Mouse (Mus musculus) kidney, embryonic 16.5 days (tissue): ENCODE measurements around the gene Rabac1. TPM values are rescaled to one million over a fixed set of nuclear protein-coding genes. Genes with fewer than 3 reads are reported as not detected.

ENCODE experiments used
- ATAC-seq: fragments of 200-750 bp; cut with Nextera tagmentation; 2 replicates; pipeline ENCODE4 v1.8.0; 2017; ENCODE audit warnings: moderate TSS enrichment; ENCODE audit not compliant: low FRiP score, low TSS enrichment
- H3K27ac ChIP-seq: fragments of 300-500 bp; sonication (generic); 2 replicates; pipeline ENCODE4 v1.5.1; 2014; ENCODE audit warnings: low read length
- H3K27me3 ChIP-seq: fragments of 300-500 bp; sonication (generic); 2 replicates; pipeline ENCODE4 v1.6.1; 2014; ENCODE audit warnings: low read length, control low read depth, mixed read lengths; ENCODE audit not compliant: insufficient read depth
- H3K36me3 ChIP-seq: fragments of 300-500 bp; sonication (generic); 2 replicates; pipeline ENCODE4 v1.6.1; 2014; ENCODE audit warnings: low read length, control low read depth, mixed read lengths; ENCODE audit not compliant: insufficient read depth
- H3K4me1 ChIP-seq: fragments of 300-500 bp; sonication (generic); 2 replicates; pipeline ENCODE4 v1.6.1; 2014; ENCODE audit warnings: low read length, control low read depth, mixed read lengths; ENCODE audit not compliant: insufficient read depth
- H3K4me2 ChIP-seq: fragments of 300-500 bp; sonication (generic); replicated peaks from 2 replicates; pipeline ENCODE4 v1.6.1; 2014; ENCODE audit warnings: low read depth, low read length
- H3K4me3 ChIP-seq: fragments of 300-500 bp; sonication (generic); 2 replicates; pipeline ENCODE4 v1.5.1; 2014; ENCODE audit warnings: mild to moderate bottlenecking, low read length
- H3K9ac ChIP-seq: fragments of 300-500 bp; sonication (generic); replicated peaks from 2 replicates; pipeline ENCODE4 v1.6.1; 2014; ENCODE audit warnings: low read length
- H3K9me3 ChIP-seq: fragments of 300-500 bp; sonication (generic); 2 replicates; pipeline ENCODE4 v1.6.1; 2016; ENCODE audit warnings: low read length, control low read depth
- WGBS: fragments of 180-500 bp; shearing (Covaris S2); extraction: QIAGEN DNeasy Blood & Tissue Kit; methylation state at CpG from one replicate; pipeline ENCODE4 v1.1.7; 2014; 5-methylcytosine and 5-hydroxymethylcytosine counted together
- polyA plus RNA-seq: library from polyadenylated mRNA; unstranded; fragments of >200 nt; fragmentation: Nextera tagmentation; extraction: Ambion mirVana; gene quantifications from 2 replicates; pipeline ENCODE4 v1.2.1, GENCODE M21; 2015

Rabac1 gene
- polyA plus RNA-seq, 1 experiment from 2014 or later = 199 TPM

DNA sequence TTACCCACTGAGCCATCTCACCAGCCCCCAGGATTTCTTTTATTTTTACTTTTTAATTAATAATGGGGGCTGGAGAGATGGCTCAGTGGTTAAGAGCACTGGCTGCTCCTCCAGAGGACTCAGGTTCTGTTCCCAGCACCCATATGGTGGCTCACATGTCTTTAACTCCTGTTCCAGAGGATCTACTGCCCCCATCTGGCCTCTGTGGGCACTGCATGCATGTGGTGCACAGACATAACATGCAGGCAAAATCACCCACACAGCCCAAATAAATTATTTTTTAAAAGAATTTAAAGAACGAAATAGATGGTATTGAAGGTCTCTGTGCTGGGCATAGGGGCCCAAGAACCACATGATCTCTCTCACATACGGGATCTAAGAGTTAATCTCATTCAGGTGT is 11.8 kb upstream of the Rabac1 start:
- H3K4me2 ChIP-seq = no peak overlapping the region
- no peak overlapping the region for H3K9ac ChIP-seq
- no peaks in the 10 kb centered on the region for H3K27me3 ChIP-seq
- no peak for ATAC-seq
- no peak overlapping the region for H3K27ac ChIP-seq
- no peaks in the 10 kb centered on the region for H3K36me3 ChIP-seq
- WGBS = 91% methylated on average over 2 of the region's 2 CpGs
- H3K4me3 ChIP-seq = no peak overlapping the region
- H3K4me1 ChIP-seq = no peaks in the 10 kb centered on the region
- no peaks in the 10 kb centered on the region for H3K9me3 ChIP-seq

DNA sequence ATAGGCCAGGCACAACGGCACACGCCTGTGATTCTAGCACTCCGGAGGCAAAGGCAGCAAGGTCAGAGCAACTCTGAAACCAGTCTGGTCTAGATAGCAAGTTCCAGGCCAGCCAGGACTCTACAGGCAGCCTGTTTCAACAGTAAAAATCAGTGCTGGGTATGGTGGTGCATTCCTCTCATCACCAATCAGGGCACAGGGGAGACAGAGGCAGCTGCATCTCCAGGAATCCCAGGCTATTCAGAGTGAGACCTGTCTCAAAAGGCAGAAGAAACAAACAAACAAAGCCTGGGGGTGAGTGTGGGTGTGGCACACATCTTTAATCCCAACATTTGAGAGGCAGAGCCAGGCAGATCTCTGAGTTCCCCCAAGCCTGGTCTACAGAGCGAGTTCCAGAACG is 10.8 kb upstream of the Rabac1 start:
- no peaks in the 10 kb centered on the region for H3K27me3 ChIP-seq
- H3K27ac ChIP-seq = no peak overlapping the region
- no peaks in the 10 kb centered on the region for H3K36me3 ChIP-seq
- H3K4me2 ChIP-seq = no peak overlapping the region
- no peak overlapping the region for H3K9ac ChIP-seq
- H3K4me1 ChIP-seq = no peaks in the 10 kb centered on the region
- no peak overlapping the region for H3K4me3 ChIP-seq
- H3K9me3 ChIP-seq = no peaks in the 10 kb centered on the region
- ATAC-seq = no peak
- 86% methylated on average over 5 of the region's 5 CpGs for WGBS

DNA sequence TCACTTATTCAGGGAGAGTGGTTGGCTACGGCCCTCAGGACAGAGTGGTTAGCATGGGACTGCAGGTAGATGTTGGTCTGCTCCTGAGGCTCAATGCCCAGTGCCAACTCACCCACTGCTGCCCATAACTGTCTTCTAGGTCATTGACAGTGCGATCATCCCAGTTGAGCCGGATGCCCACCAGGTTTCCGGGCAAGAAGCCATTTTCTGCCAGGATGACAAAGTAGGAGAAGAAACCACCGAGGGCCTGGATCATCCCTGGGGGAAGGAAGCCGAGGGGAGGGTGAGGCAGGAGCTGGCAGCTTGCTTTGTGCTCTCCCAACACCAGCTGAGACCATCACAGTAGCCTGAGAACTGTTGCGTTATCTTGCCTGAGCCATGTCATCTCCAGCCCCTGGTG is 7.9 kb upstream of the Rabac1 start:
- Histone ChIP-seq H3K4me3 (no peak overlapping the region), H3K4me2 (no peak overlapping the region), H3K27ac (no peak overlapping the region), H3K36me3 (no peaks in the 10 kb centered on the region), H3K9ac (no peak overlapping the region), H3K4me1 (no peaks in the 10 kb centered on the region), H3K9me3 (no peaks in the 10 kb centered on the region), H3K27me3 (no peaks in the 10 kb centered on the region)
- 77% methylated on average over 7 of the region's 7 CpGs for WGBS
- no peak for ATAC-seq

DNA sequence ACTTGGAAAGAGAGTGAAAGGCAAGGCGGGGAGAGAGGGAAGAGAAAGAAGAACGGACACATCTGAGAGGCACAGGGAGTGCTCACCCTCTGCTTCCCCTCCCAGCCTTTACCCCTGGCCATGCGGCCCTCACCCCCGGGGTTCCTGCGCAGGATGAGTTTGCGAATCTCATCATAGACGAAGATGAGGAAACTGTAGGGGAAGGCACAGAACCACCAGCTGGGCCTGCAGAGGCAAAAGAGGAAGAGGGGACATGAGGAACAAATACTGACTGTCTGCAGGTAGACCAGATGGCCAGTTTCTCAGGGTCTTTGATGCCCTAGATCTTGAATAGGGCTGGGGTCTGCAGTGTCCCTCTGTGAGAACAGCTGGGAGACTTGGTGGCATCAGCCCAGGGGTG is 6.2 kb upstream of the Rabac1 start:
- ATAC-seq = no peak
- Histone ChIP-seq H3K27me3 (no peaks in the 10 kb centered on the region), H3K4me2 (no peak overlapping the region), H3K9me3 (no peaks in the 10 kb centered on the region), H3K27ac (no peak overlapping the region), H3K36me3 (no peaks in the 10 kb centered on the region), H3K4me1 (no peaks in the 10 kb centered on the region), H3K4me3 (no peak overlapping the region), H3K9ac (no peak overlapping the region)
- 89% methylated on average over 7 of the region's 7 CpGs for WGBS

DNA sequence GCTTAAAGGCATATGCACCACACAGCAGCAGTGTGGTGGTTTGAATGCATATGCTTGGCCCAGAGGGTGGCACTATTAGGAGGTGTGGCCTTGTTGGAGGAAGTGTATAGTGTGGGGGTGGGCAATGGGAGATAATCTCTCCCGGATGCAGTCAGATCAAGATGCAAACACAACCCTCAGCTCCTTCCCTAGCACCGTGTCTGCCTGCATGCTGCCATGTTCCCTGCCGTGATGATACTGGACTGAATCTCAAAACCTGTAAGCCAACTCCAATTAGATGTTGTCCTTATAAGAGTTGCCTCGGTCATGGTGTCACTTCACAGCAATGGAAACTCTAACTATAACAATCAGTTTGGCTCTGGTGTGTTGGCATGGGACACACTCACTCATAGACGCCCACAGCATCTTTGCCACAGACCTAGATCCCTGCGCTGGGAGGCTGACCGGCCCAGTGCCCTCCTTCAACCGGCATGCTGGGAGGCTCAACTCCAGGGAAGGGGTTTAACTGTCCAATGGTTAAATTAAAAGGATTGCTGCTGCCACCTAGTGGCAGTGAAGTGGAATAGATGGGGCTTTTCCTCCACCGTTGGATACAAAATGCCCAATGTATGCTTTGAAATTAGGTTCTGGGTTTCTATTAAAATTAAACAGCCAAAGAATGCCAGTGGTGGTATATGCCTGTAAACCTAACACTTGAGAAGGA is 2.5 kb upstream of the Rabac1 start:
- Histone ChIP-seq H3K27me3 (no peaks in the 10 kb centered on the region), H3K9me3 (no peaks in the 10 kb centered on the region), H3K27ac (no peak overlapping the region), H3K4me3 (no peak overlapping the region), H3K36me3 (no peaks in the 10 kb centered on the region), H3K4me1 (peaks cover 8% of the 10 kb centered on the region), H3K9ac (no peak overlapping the region), H3K4me2 (no peak overlapping the region)
- 30% methylated on average over 9 of the region's 9 CpGs for WGBS
- ATAC-seq = no peak

DNA sequence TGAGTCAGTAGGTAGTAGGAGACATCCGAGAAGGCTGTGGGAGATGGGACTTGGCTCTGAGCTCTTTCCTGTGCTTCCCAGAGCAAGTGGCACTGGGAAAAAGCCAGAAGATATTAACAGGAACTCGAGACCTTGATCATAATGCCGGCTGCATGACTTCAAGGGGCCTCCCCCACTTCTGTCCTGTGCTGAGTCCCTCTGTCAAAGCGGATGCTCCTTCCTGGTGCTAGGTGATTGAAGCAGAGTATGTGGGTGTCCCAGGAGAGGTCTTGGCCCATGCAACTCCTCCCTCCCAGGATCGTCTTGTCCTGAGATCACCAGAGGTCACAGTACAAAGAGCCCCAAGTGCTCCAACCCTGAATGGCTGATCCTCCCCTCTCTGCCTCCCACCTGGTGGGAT is 1.3 kb upstream of the Rabac1 start:
- ATAC-seq = no peak
- peaks cover 5% of the 10 kb centered on the region; the same call in 1 of the 2 replicates for H3K36me3 ChIP-seq
- H3K27me3 ChIP-seq = no peaks in the 10 kb centered on the region
- no peaks in the 10 kb centered on the region for H3K9me3 ChIP-seq
- H3K4me2 ChIP-seq = no peak overlapping the region
- H3K4me1 ChIP-seq = peaks cover 8% of the 10 kb centered on the region
- 50% methylated on average over 5 of the region's 5 CpGs for whole genome bisulfite sequencing
- no peak overlapping the region for H3K27ac ChIP-seq
- no peak overlapping the region for H3K9ac ChIP-seq
- no peak overlapping the region for H3K4me3 ChIP-seq

DNA sequence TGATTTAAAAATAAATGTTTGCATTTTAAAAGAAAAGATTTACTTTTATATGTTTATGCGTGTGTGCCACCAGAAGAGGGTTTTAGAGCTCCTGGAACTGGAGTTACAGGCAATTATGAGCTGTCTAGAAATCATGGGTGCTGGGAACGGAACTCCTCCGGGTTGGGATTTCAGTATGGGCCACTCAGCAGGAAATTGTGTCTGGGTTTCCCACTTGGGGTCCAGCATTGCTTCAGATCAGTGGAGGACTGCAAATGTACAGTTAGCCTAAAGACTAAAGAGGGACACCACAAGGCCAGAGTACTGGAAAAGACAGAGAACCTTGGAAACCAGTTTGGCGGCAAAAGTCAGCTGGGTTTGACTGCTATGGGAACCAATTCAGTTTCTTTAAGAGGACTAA is 654 bp upstream of the Rabac1 start:
- no peaks in the 10 kb centered on the region for H3K27me3 ChIP-seq
- no peak overlapping the region for H3K9ac ChIP-seq
- no peak overlapping the region for H3K4me3 ChIP-seq
- no peak overlapping the region for H3K4me2 ChIP-seq
- no peak for ATAC-seq
- peaks cover 8% of the 10 kb centered on the region for H3K4me1 ChIP-seq
- H3K27ac ChIP-seq = no peak overlapping the region
- WGBS = 75% methylated on average over 4 of the region's 4 CpGs
- H3K9me3 ChIP-seq = no peaks in the 10 kb centered on the region
- H3K36me3 ChIP-seq = peaks cover 5% of the 10 kb centered on the region; the same call in 1 of the 2 replicates

DNA sequence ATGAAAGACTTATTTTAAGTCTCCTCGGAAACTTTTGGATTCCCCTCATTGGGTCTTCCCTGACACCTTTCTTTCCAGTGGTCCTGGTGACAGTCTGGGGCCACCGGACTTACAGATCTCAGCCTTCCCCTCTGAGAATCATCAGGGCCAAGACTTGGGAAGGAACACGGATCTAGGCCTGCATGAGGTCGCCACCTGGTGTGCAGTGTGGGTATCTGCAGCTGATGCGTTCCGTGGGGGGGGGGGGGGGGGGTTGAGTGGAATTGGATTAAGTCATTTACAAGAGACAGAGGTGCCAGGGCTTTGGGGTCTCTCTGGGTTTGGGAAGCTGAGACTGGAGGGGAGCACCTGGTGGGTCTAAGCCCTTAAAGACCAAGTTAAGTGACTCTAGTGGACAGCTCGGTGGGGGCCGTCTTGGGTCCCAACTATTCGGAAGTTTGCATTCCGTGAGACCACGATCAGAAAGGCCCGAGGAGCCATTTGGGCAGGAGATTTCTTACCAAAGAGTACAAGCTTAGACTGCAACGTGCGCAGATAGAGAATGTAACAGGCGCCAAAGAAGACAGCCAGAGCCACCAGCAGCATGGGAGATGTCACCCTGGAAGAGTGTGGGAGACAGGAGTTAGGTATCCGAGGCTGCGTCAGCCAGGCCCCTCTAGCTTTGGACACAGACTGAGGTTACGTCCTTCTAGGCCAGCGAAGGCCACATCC is 1.1 kb downstream of the Rabac1 start:
- peak overlapping the region; percentile 81 for H3K27ac ChIP-seq
- H3K27me3 ChIP-seq = no peaks in the 10 kb centered on the region
- H3K4me1 ChIP-seq = peaks cover 8% of the 10 kb centered on the region
- ATAC-seq = no peak
- WGBS = 9% methylated on average over 18 of the region's 19 CpGs
- peak overlapping the region; percentile 87 for H3K4me3 ChIP-seq
- H3K4me2 ChIP-seq = peak overlapping the region; percentile 76
- H3K9ac ChIP-seq = peak overlapping the region; percentile 92
- H3K36me3 ChIP-seq = peaks cover 5% of the 10 kb centered on the region; the same call in 1 of the 2 replicates
- no peaks in the 10 kb centered on the region for H3K9me3 ChIP-seq

DNA sequence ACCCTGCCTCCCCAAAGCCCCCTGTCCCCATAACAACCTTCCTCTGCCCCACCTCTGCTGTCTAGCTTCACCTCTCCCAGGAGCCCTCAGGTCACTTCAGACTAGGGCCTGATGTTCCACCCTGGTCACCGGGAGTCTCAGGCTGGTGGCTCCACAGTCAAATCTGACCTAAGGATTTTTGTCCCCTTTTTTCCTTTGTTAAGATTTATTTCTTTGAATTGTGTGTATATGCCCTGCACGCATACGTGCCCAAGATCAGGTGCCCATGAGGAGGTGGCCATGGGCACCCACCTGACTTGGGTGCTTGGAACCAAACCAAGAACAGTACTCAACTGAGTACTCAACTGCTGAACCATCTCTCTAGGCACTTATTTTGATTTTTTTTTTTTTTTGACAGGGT is 2.2 kb downstream of the Rabac1 start:
- peaks cover 8% of the 10 kb centered on the region for H3K4me1 ChIP-seq
- no peaks in the 10 kb centered on the region for H3K27me3 ChIP-seq
- no peaks in the 10 kb centered on the region for H3K9me3 ChIP-seq
- no peak for ATAC-seq
- WGBS = 95% methylated on average over 3 of the region's 3 CpGs
- H3K27ac ChIP-seq = no peak overlapping the region
- no peak overlapping the region for H3K4me2 ChIP-seq
- H3K9ac ChIP-seq = no peak overlapping the region
- H3K4me3 ChIP-seq = no peak overlapping the region
- H3K36me3 ChIP-seq = peaks cover 5% of the 10 kb centered on the region; the same call in 1 of the 2 replicates

DNA sequence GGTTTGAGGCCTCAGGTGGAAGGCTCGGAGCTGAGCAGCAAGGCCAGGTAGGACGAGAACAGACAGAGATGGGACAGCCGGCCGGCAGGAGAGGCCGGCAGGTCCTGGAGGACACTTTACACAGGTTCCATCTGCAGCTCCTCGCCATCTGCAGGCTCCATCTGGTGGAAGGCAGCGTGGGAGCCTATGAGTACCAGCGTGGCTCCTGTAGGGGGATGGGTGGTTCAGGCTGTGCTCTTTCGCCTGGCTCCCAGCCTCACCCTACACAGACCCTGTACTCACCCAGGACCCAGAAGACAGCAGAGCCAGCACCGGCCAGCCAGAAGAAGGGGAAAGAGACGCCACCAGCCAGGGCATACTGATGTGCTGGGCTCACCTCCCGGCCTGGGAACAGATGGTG is 2.7 kb downstream of the Rabac1 start:
- H3K36me3 ChIP-seq = peaks cover 5% of the 10 kb centered on the region; the same call in 1 of the 2 replicates
- H3K4me1 ChIP-seq = peaks cover 10% of the 10 kb centered on the region
- no peak overlapping the region for H3K27ac ChIP-seq
- no peak overlapping the region for H3K4me2 ChIP-seq
- no peak for ATAC-seq
- no peaks in the 10 kb centered on the region for H3K27me3 ChIP-seq
- WGBS = 86% methylated on average over 12 of the region's 12 CpGs
- H3K4me3 ChIP-seq = no peak overlapping the region
- H3K9ac ChIP-seq = no peak overlapping the region
- H3K9me3 ChIP-seq = no peaks in the 10 kb centered on the region
